Mouse (Mus musculus) spleen, adult 2 months (tissue): ENCODE data around the gene Smok3c. TPM values are rescaled to one million over a fixed set of nuclear protein-coding genes. Genes with fewer than 3 reads are reported as not detected.
A peak's percentile ranks its signal among the peaks of the same experiment; 100 is the strongest.

Source experiments
- DNase-seq, 2 experiments: peaks; one replicate each; pipeline versions ENCODE4 v3.0.0 to v3.0.0-alpha.2; 2012 to 2021; ENCODE audit warnings: low spot score in 2 of 2, low read depth in 1 of 2
- H3K27ac ChIP-seq: fragments of 200-500 bp; 2 replicates; pipeline ENCODE4 v1.5.1; 2012; ENCODE audit warnings: low read length, inconsistent platforms; ENCODE audit not compliant: insufficient read depth
- H3K27me3 ChIP-seq: fragments of 200-500 bp; 2 replicates; pipeline ENCODE4 v1.6.1; 2012; ENCODE audit warnings: mild to moderate bottlenecking, moderate library complexity, low read length, inconsistent platforms; ENCODE audit not compliant: control insufficient read depth, insufficient read depth
- H3K36me3 ChIP-seq: fragments of 200-500 bp; 2 replicates; pipeline ENCODE4 v1.6.1; 2012; ENCODE audit warnings: mild to moderate bottlenecking, low read length, inconsistent platforms; ENCODE audit not compliant: control insufficient read depth, insufficient read depth
- H3K4me1 ChIP-seq: fragments of 200-500 bp; 2 replicates; pipeline ENCODE4 v1.6.1; 2011; ENCODE audit warnings: inconsistent platforms; ENCODE audit not compliant: control insufficient read depth, insufficient read depth, insufficient read length
- H3K4me3 ChIP-seq: fragments of 200-500 bp; 2 replicates; pipeline ENCODE4 v1.5.1; 2011; ENCODE audit warnings: mild to moderate bottlenecking, inconsistent platforms; ENCODE audit not compliant: insufficient read depth, insufficient read length; ENCODE audit errors: extremely low read depth
- CTCF ChIP-seq: fragments of 200-500 bp; IDR thresholded peaks from 2 replicates; pipeline ENCODE4 v1.5.1; 2011; ENCODE audit warnings: mild to moderate bottlenecking, inconsistent platforms; ENCODE audit not compliant: insufficient read depth, insufficient read length, insufficient replicate concordance; ENCODE audit errors: extremely low read depth
- POLR2A ChIP-seq: fragments of 200-500 bp; IDR thresholded peaks from 2 replicates; pipeline ENCODE4 v1.6.1; 2011; ENCODE audit warnings: low read depth, low read length, inconsistent platforms
- WGBS: fragments of 180-500 bp; shearing (Covaris S2); methylation state at CpG from one replicate; pipeline ENCODE4 v1.1.7; 2018; 5-methylcytosine and 5-hydroxymethylcytosine counted together
- polyA plus RNA-seq: library from polyadenylated mRNA; depleted of rRNA; stranded (reverse); fragments of >200 nt; gene quantifications from 2 replicates; pipeline ENCODE4 v1.2.3, GENCODE M21; 2012

The Smok3c gene
- polyA plus RNA-seq, 1 experiment, result not detected

GRCm38 (mm10) chr5:138075684-138076083 lies 22.7 kb downstream of the Smok3c start:
- no peak for DNase-seq
- TF ChIP-seq POLR2A (no peak), CTCF (no peak)
- Histone ChIP-seq H3K4me1 (no peaks in the 10 kb centered on the region), H3K4me3 (no peak overlapping the region), H3K27ac (no peak overlapping the region), H3K27me3 (no peaks in the 10 kb centered on the region), H3K36me3 (no peaks in the 10 kb centered on the region)
- 73% methylated on average over 3 of the region's 3 CpGs for WGBS

GRCm38 (mm10) chr5:138076148-138076547 lies 23.2 kb downstream of the Smok3c start:
- DNase-seq, result no peak
- no peak overlapping the region for H3K27ac ChIP-seq

GRCm38 (mm10) chr5:138080456-138080855 lies 27.5 kb downstream of the Smok3c start:
- no peak for DNase-seq
- Histone ChIP-seq H3K4me3 (no peak overlapping the region), H3K36me3 (no peaks in the 10 kb centered on the region), H3K27me3 (no peaks in the 10 kb centered on the region), H3K4me1 (0 out of 2 replicates have a peak, but pooled peaks cover 1% of the 10 kb centered on the region), H3K27ac (no peak overlapping the region)
- TF ChIP-seq POLR2A (no peak), CTCF (no peak)
- 81% methylated on average over 5 of the region's 5 CpGs for WGBS

More at GRCm38 (mm10) chr5:138076148-138076547, 23.2 kb downstream of the Smok3c start:
- 56% methylated on average over 2 of the region's 2 CpGs for WGBS
- Histone ChIP-seq H3K36me3 (no peaks in the 10 kb centered on the region), H3K27me3 (no peaks in the 10 kb centered on the region), H3K4me1 (no peaks in the 10 kb centered on the region), H3K4me3 (no peak overlapping the region)
- TF ChIP-seq CTCF, result no peak
- TF ChIP-seq POLR2A, result no peak

- H3K4me3 ChIP-seq, result no peak overlapping the region
- H3K36me3 ChIP-seq, result no peaks in the 10 kb centered on the region
- no peak overlapping the region for H3K27ac ChIP-seq
Measured at GRCm38 (mm10) chr5:138081446-138081845, 28.5 kb downstream of the Smok3c start.

GRCm38 (mm10) chr5:138083318-138083900 lies 30.4 kb downstream of the Smok3c start:
- no peaks in the 10 kb centered on the region for H3K27me3 ChIP-seq
- H3K36me3 ChIP-seq, result no peaks in the 10 kb centered on the region; the same call in 1 of the 2 replicates
- 0 out of 2 replicates have a peak, but pooled peaks cover 4% of the 10 kb centered on the region for H3K4me1 ChIP-seq
- H3K27ac ChIP-seq, result no peak overlapping the region
- TF ChIP-seq POLR2A (no peak), CTCF (no peak)
- no peak overlapping the region for H3K4me3 ChIP-seq
- DNase-seq, result no peak
- 70% methylated on average over 2 of the region's 2 CpGs for WGBS

More at GRCm38 (mm10) chr5:138081446-138081845, 28.5 kb downstream of the Smok3c start:
- 91% methylated on average over 9 of the region's 9 CpGs for WGBS
- Histone ChIP-seq H3K27me3 (no peaks in the 10 kb centered on the region), H3K4me1 (0 out of 2 replicates have a peak, but pooled peaks cover 4% of the 10 kb centered on the region)
- DNase-seq, result no peak
- TF ChIP-seq CTCF, result no peak
- TF ChIP-seq POLR2A, result no peak

GRCm38 (mm10) chr5:138083936-138084335 lies 30.9 kb downstream of the Smok3c start:
- 87% methylated on average over 2 of the region's 2 CpGs for WGBS
- no peak overlapping the region for H3K4me3 ChIP-seq
- TF ChIP-seq CTCF, result no peak
- no peak for TF ChIP-seq POLR2A
- no peaks in the 10 kb centered on the region; the same call in 1 of the 2 replicates for H3K36me3 ChIP-seq
- 0 out of 2 replicates have a peak, but pooled peaks cover 4% of the 10 kb centered on the region for H3K4me1 ChIP-seq
- H3K27ac ChIP-seq, result no peak overlapping the region
- H3K27me3 ChIP-seq, result no peaks in the 10 kb centered on the region
- DNase-seq, result no peak

GRCm38 (mm10) chr5:138084507-138084906 lies 31.5 kb downstream of the Smok3c start:
- WGBS, result 43% methylated on average over 2 of the region's 2 CpGs
- Histone ChIP-seq H3K4me3 (peak overlapping the region; percentile 99), H3K27ac (no peak overlapping the region), H3K27me3 (no peaks in the 10 kb centered on the region), H3K4me1 (0 out of 2 replicates have a peak, but pooled peaks cover 4% of the 10 kb centered on the region), H3K36me3 (no peaks in the 10 kb centered on the region; the same call in 1 of the 2 replicates)
- no peak for TF ChIP-seq CTCF
- no peak for TF ChIP-seq POLR2A
- no peak for DNase-seq
